Mouse (Mus musculus) cerebellum, adult (tissue): ENCODE measurements around the gene Fos.
"Not testable (repeated sequence)": the region's sequence is repeated elsewhere in the genome, so short reads cannot be mapped to it uniquely, and the experiment has no call there.

Experiments used
- ATAC-seq: cut with Nextera tagmentation; 2 replicates; pipeline ENCODE4 v1.9.2; 2017; ENCODE audit warnings: mild to moderate bottlenecking, moderate library complexity, mixed read lengths; ENCODE audit not compliant: insufficient number of reproducible peaks, low FRiP score, low TSS enrichment

The Fos gene

DNA sequence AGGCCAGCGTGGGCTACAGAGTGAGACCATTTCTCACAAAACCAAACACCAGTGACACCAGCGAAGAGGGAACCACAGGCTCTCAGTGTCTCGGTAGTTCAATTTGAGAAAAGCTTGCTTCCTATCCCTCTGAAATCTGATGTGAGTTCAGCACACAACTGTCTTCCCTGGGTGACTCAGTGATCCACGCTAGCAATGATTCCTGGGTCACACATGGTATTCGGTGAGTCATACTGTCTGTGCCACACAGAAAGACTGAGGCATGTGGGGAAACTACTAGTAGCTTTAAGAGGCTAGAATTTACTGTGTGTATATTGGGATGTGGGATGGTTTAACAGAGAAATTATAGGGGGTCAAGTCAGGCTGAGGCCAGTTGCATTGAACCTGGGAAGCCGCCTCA is 45.9 kb downstream of the Fos start:
- no peak for ATAC-seq

- ATAC-seq, result no peak
These were observed 47.4 kb downstream of the Fos start for GRCm38 (mm10) chr12:85521101-85521500.

GRCm38 (mm10) chr12:85521673-85522072 is 48.0 kb downstream of the Fos start:
- no peak for ATAC-seq

DNA sequence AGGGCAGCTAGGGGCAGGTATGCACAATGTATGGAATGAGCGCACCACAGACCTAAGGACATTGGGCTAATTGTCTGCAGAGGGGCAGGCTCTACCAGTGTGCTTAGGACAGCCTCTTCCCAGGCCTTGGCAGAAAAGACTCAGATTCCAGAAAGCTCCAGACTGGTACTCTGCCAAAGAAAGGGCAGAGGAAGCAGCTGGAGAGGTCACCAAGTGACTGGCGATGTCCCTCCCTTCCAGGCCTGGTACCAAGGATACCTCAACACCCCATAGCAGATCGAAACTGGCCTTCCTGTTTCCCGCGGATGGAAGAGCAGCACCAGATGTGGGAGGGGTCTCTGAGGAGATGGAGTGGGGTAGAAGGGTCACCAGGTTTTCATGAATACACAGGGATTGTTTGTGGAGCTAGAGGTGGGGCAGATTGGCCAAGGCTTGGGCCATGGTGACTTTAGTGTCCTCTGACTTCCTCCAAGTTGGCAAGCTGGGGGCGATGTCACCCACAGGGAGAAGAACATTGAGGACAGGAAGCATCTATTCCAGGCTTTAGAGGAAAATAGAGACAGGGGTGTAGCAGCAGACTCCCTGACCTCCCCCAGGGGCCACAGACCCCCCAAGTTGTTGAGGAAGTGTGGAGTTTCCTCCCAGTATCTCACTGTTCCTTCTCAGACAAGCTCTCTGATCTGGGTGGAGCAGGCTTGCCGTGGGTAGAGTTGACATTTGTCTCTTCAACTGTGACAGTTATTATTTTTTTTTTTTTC is 49.1 kb downstream of the Fos start:
- ATAC-seq, result no peak

DNA sequence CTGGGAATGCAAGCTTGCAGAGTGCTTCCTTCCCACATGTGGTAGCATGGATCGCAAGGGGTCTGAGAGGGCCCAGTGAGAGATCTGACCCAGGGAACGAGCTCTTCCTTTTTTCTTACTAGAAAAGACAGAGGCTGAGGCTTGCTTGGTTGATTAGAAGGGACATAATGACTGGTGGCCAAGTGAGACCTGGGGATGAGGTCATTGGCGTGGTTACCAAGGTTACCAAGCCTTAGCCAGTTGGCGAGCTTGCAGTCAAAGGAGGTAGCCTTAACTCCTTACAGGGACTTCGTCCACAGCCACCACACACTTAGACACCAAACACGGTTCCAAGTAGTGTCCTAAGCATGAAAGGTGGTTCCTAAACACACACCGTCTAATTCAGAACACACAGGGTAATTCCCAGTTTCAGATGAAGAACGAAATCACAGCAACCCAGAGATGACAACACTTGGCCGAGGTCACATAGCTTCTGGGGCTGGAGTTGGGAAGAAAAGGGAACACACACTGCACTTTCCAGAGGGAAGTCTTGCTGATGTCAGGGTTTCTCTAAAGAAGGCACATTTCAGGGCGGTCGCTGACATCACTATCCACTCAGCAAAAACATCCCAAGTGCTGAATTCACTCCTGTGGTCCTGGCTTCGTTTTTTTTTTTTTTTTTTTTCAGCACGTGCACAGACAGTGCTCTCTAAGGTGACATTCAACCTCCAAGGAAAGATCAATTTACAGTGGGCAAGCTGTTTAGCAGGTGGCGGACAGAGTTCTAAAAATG is 49.9 kb downstream of the Fos start:
- ATAC-seq, result no peak

GRCm38 (mm10) chr12:85524193-85524858 is 50.6 kb downstream of the Fos start:
- ATAC-seq, result no peak

DNA sequence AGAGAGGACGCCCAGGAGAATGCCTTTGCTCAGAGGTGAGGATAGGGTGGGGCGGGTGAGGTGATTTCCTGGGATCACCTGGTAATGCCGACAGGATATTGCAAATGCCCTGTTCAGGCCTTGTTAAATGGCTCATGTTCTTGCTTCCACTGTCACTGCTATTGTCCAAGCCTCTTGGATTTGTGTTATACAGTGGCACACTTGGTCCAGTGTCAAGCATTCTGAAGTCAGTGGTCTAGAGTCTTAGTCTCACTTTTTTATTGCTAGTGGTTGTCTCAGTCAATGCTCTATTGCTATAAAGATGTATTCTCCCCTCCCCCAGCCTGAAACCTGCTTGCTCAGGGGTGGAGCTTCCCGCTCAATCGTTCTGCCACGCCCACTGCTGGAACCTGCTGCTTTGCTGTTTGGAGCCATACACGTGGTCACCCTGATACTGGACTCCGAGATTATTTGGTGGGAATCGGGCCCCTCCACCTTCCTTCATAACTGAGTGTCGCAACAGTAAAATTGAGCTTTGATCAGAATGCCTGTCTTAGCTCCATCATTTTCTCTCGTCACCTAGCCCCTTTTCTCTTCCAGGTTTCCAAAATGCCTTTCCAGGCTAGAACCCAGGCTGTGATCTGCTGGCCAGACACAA is 51.3 kb downstream of the Fos start:
- not testable (repeated sequence) for ATAC-seq
